Mouse (Mus musculus): ENCODE results near the gene Ampd3. TPM values are rescaled to one million over a fixed set of nuclear protein-coding genes. Genes with fewer than 3 reads are reported as not detected.
A peak's percentile ranks its signal among the peaks of the same experiment; 100 is the strongest.

Ampd3 gene
- polyA plus RNA-seq, 1 experiment from 2014 or later = 7.9 TPM

- WGBS = 51% methylated on average over 2 of the region's 2 CpGs
- Histone ChIP-seq H3K36me3 (ENCODE audit: control insufficient read depth, insufficient read depth, low read length) (no peaks in the 10 kb centered on the region), H3K27ac (replicated peaks in 1 of 2; ENCODE audit: control insufficient read depth in 1 of 2, insufficient read depth in 1 of 2, low read depth in 2 of 2, low read length in 2 of 2) (no peak overlapping the region), H3K9ac (ENCODE audit: low read length) (no peak overlapping the region), H3K27me3 (ENCODE audit: control insufficient read depth, insufficient read depth, low read length) (no peaks in the 10 kb centered on the region; the same call in 1 of the 2 replicates), H3K4me2 (ENCODE audit: low read length) (no peak overlapping the region), H3K4me1 (ENCODE audit: control insufficient read depth in 2 of 2, insufficient read depth in 2 of 2, low read length in 2 of 2) (no peaks in the 10 kb centered on the region), H3K9me3 (ENCODE audit: control insufficient read depth, low read length) (no peaks in the 10 kb centered on the region), H3K4me3 (ENCODE audit: control insufficient read depth in 1 of 2, insufficient read depth in 1 of 2, low read depth in 1 of 2, low read length in 2 of 2) (no peak overlapping the region)
- no peak for ATAC-seq (ENCODE audit: insufficient number of reproducible peaks, insufficient read depth, low FRiP score, low read depth)
Observed at GRCm38 (mm10) chr7:110746809-110747208, 21.2 kb upstream of the Ampd3 start.

- Histone ChIP-seq H3K27me3 (ENCODE audit: control insufficient read depth, insufficient read depth, low read length) (no peaks in the 10 kb centered on the region; the same call in 1 of the 2 replicates), H3K9me3 (ENCODE audit: control insufficient read depth, low read length) (no peaks in the 10 kb centered on the region), H3K4me3 (ENCODE audit: control insufficient read depth in 1 of 2, insufficient read depth in 1 of 2, low read depth in 1 of 2, low read length in 2 of 2) (no peak overlapping the region), H3K4me1 (ENCODE audit: control insufficient read depth in 2 of 2, insufficient read depth in 2 of 2, low read length in 2 of 2) (no peaks in the 10 kb centered on the region), H3K36me3 (ENCODE audit: control insufficient read depth, insufficient read depth, low read length) (no peaks in the 10 kb centered on the region), H3K4me2 (ENCODE audit: low read length) (no peak overlapping the region), H3K9ac (ENCODE audit: low read length) (no peak overlapping the region), H3K27ac (replicated peaks in 1 of 2; ENCODE audit: control insufficient read depth in 1 of 2, insufficient read depth in 1 of 2, low read depth in 2 of 2, low read length in 2 of 2) (no peak overlapping the region)
- 59% methylated on average over 4 of the region's 4 CpGs for WGBS
- no peak for ATAC-seq (ENCODE audit: insufficient number of reproducible peaks, insufficient read depth, low FRiP score, low read depth)
Observed at GRCm38 (mm10) chr7:110750834-110751233, 17.2 kb upstream of the Ampd3 start.

- Histone ChIP-seq H3K4me2 (ENCODE audit: low read length) (no peak overlapping the region), H3K9me3 (ENCODE audit: control insufficient read depth, low read length) (no peaks in the 10 kb centered on the region), H3K36me3 (ENCODE audit: control insufficient read depth, insufficient read depth, low read length) (no peaks in the 10 kb centered on the region), H3K9ac (ENCODE audit: low read length) (no peak overlapping the region), H3K27ac (replicated peaks in 1 of 2; ENCODE audit: control insufficient read depth in 1 of 2, insufficient read depth in 1 of 2, low read depth in 2 of 2, low read length in 2 of 2) (no peak overlapping the region), H3K4me1 (ENCODE audit: control insufficient read depth in 2 of 2, insufficient read depth in 2 of 2, low read length in 2 of 2) (no peaks in the 10 kb centered on the region), H3K4me3 (ENCODE audit: control insufficient read depth in 1 of 2, insufficient read depth in 1 of 2, low read depth in 1 of 2, low read length in 2 of 2) (no peak overlapping the region), H3K27me3 (ENCODE audit: control insufficient read depth, insufficient read depth, low read length) (no peaks in the 10 kb centered on the region)
- no peak for ATAC-seq (ENCODE audit: insufficient number of reproducible peaks, insufficient read depth, low FRiP score, low read depth)
- 100% methylated on average over 1 of the region's 1 CpGs for WGBS
Observed at GRCm38 (mm10) chr7:110751634-110752033, 16.4 kb upstream of the Ampd3 start.

GRCm38 (mm10) chr7:110753310-110753709 is 14.7 kb upstream of the Ampd3 start:
- Histone ChIP-seq H3K36me3 (ENCODE audit: control insufficient read depth, insufficient read depth, low read length) (no peaks in the 10 kb centered on the region), H3K4me2 (ENCODE audit: low read length) (no peak overlapping the region), H3K27me3 (ENCODE audit: control insufficient read depth, insufficient read depth, low read length) (no peaks in the 10 kb centered on the region), H3K9ac (ENCODE audit: low read length) (no peak overlapping the region), H3K4me1 (ENCODE audit: control insufficient read depth in 2 of 2, insufficient read depth in 2 of 2, low read length in 2 of 2) (no peaks in the 10 kb centered on the region), H3K4me3 (ENCODE audit: control insufficient read depth in 1 of 2, insufficient read depth in 1 of 2, low read depth in 1 of 2, low read length in 2 of 2) (no peak overlapping the region), H3K9me3 (ENCODE audit: control insufficient read depth, low read length) (no peaks in the 10 kb centered on the region), H3K27ac (replicated peaks in 1 of 2; ENCODE audit: control insufficient read depth in 1 of 2, insufficient read depth in 1 of 2, low read depth in 2 of 2, low read length in 2 of 2) (no peak overlapping the region)
- ATAC-seq (ENCODE audit: insufficient number of reproducible peaks, insufficient read depth, low FRiP score, low read depth) = no peak
- WGBS = 100% methylated on average over 1 of the region's 1 CpGs

- WGBS = 56% methylated on average over 5 of the region's 5 CpGs
- H3K4me2 ChIP-seq (ENCODE audit: low read length) = no peak overlapping the region
- H3K4me3 ChIP-seq (ENCODE audit: control insufficient read depth in 1 of 2, insufficient read depth in 1 of 2, low read depth in 1 of 2, low read length in 2 of 2) = no peak overlapping the region
- H3K27me3 ChIP-seq (ENCODE audit: control insufficient read depth, insufficient read depth, low read length) = no peaks in the 10 kb centered on the region
- H3K36me3 ChIP-seq (ENCODE audit: control insufficient read depth, insufficient read depth, low read length) = no peaks in the 10 kb centered on the region
- no peaks in the 10 kb centered on the region for H3K4me1 ChIP-seq (ENCODE audit: control insufficient read depth in 2 of 2, insufficient read depth in 2 of 2, low read length in 2 of 2)
- no peak overlapping the region for H3K27ac ChIP-seq (replicated peaks in 1 of 2; ENCODE audit: control insufficient read depth in 1 of 2, insufficient read depth in 1 of 2, low read depth in 2 of 2, low read length in 2 of 2)
- H3K9ac ChIP-seq (ENCODE audit: low read length) = no peak overlapping the region
- H3K9me3 ChIP-seq (ENCODE audit: control insufficient read depth, low read length) = no peaks in the 10 kb centered on the region
- no peak for ATAC-seq (ENCODE audit: insufficient number of reproducible peaks, insufficient read depth, low FRiP score, low read depth)
Observed at GRCm38 (mm10) chr7:110753926-110754330, 14.1 kb upstream of the Ampd3 start.

- Histone ChIP-seq H3K27me3 (ENCODE audit: control insufficient read depth, insufficient read depth, low read length) (no peaks in the 10 kb centered on the region), H3K36me3 (ENCODE audit: control insufficient read depth, insufficient read depth, low read length) (no peaks in the 10 kb centered on the region), H3K9me3 (ENCODE audit: control insufficient read depth, low read length) (no peaks in the 10 kb centered on the region), H3K9ac (ENCODE audit: low read length) (no peak overlapping the region), H3K4me3 (ENCODE audit: control insufficient read depth in 1 of 2, insufficient read depth in 1 of 2, low read depth in 1 of 2, low read length in 2 of 2) (no peak overlapping the region), H3K4me1 (ENCODE audit: control insufficient read depth in 2 of 2, insufficient read depth in 2 of 2, low read length in 2 of 2) (no peaks in the 10 kb centered on the region), H3K27ac (replicated peaks in 1 of 2; ENCODE audit: control insufficient read depth in 1 of 2, insufficient read depth in 1 of 2, low read depth in 2 of 2, low read length in 2 of 2) (no peak overlapping the region), H3K4me2 (ENCODE audit: low read length) (no peak overlapping the region)
- 58% methylated on average over 2 of the region's 2 CpGs for WGBS
- ATAC-seq (ENCODE audit: insufficient number of reproducible peaks, insufficient read depth, low FRiP score, low read depth) = no peak
Observed at GRCm38 (mm10) chr7:110756440-110756839, 11.6 kb upstream of the Ampd3 start.

- no peak overlapping the region for H3K9ac ChIP-seq (ENCODE audit: low read length)
- ATAC-seq (ENCODE audit: insufficient number of reproducible peaks, insufficient read depth, low FRiP score, low read depth) = no peak
- H3K27me3 ChIP-seq (ENCODE audit: control insufficient read depth, insufficient read depth, low read length) = no peaks in the 10 kb centered on the region
- H3K4me1 ChIP-seq (ENCODE audit: control insufficient read depth in 2 of 2, insufficient read depth in 2 of 2, low read length in 2 of 2) = peaks cover 0 to 2% of the 10 kb centered on the region in 2 experiments; a peak in 2 of 4 replicates
- no peaks in the 10 kb centered on the region for H3K36me3 ChIP-seq (ENCODE audit: control insufficient read depth, insufficient read depth, low read length)
- WGBS = 74% methylated on average over 5 of the region's 5 CpGs
- H3K9me3 ChIP-seq (ENCODE audit: control insufficient read depth, low read length) = no peaks in the 10 kb centered on the region
- no peak overlapping the region for H3K4me3 ChIP-seq (ENCODE audit: control insufficient read depth in 1 of 2, insufficient read depth in 1 of 2, low read depth in 1 of 2, low read length in 2 of 2)
- no peak overlapping the region for H3K27ac ChIP-seq (replicated peaks in 1 of 2; ENCODE audit: control insufficient read depth in 1 of 2, insufficient read depth in 1 of 2, low read depth in 2 of 2, low read length in 2 of 2)
- H3K4me2 ChIP-seq (ENCODE audit: low read length) = no peak overlapping the region
Observed at GRCm38 (mm10) chr7:110762605-110763180, 5.3 kb upstream of the Ampd3 start.

GRCm38 (mm10) chr7:110768451-110769064 is 552 bp downstream of the Ampd3 start:
- peak overlapping the region; percentile 61 to 71 for H3K4me3 ChIP-seq (ENCODE audit: control insufficient read depth in 1 of 2, insufficient read depth in 1 of 2, low read depth in 1 of 2, low read length in 2 of 2)
- H3K27ac ChIP-seq (replicated peaks in 1 of 2; ENCODE audit: control insufficient read depth in 1 of 2, insufficient read depth in 1 of 2, low read depth in 2 of 2, low read length in 2 of 2) = no peak overlapping the region
- H3K4me2 ChIP-seq (ENCODE audit: low read length) = peak overlapping the region; percentile 96
- peak overlapping the region; percentile 86 for H3K9ac ChIP-seq (ENCODE audit: low read length)
- no peaks in the 10 kb centered on the region; the same call in 1 of the 2 replicates for H3K27me3 ChIP-seq (ENCODE audit: control insufficient read depth, insufficient read depth, low read length)
- H3K9me3 ChIP-seq (ENCODE audit: control insufficient read depth, low read length) = no peaks in the 10 kb centered on the region
- peak; percentile 52 for ATAC-seq (ENCODE audit: insufficient number of reproducible peaks, insufficient read depth, low FRiP score, low read depth)
- peaks cover 17 to 31% of the 10 kb centered on the region in 2 experiments for H3K4me1 ChIP-seq (ENCODE audit: control insufficient read depth in 2 of 2, insufficient read depth in 2 of 2, low read length in 2 of 2)
- WGBS = under 1% methylated on average over 61 of the region's 61 CpGs
- H3K36me3 ChIP-seq (ENCODE audit: control insufficient read depth, insufficient read depth, low read length) = no peaks in the 10 kb centered on the region

All from heart, embryonic 14.5 days (tissue).